Mouse (Mus musculus) mouse embryonic stem cell (cell line): ENCODE data around the gene Pigt.

ENCODE experiments used
- in situ Hi-C, 2 experiments: fragments of 300-500 bp; cut with MboI; formaldehyde crosslinking; loops; 1 replicate in 1 of 2; 3 replicates in 1 of 2; pipeline ENCODE4 v1.14.3; 2019 to 2020; ENCODE audit warnings: low sequenced_read_pairs in 2 of 2, low pct_unique_long_range_greater_than_20kb in 1 of 2, mixed read lengths in 1 of 2; ENCODE audit not compliant: unreplicated experiment in 1 of 2

The Pigt gene

GRCm38 (mm10) chr2:164514916-164515315 lies 17.6 kb downstream of the Pigt start:
- in situ Hi-C loops, result loop anchor here (5.0 to 10.0 kb wide), 2 partner anchors 100 to 108 kb away; partner anchors contain the start of gene Matn4 (in 1 of the 2)

GRCm38 (mm10) chr2:164515897-164516296 lies 18.6 kb downstream of the Pigt start:
- in situ Hi-C loops, result loop anchor here (5.0 to 10.0 kb wide), 2 partner anchors 101 to 109 kb away; partner anchors contain the start of gene Matn4 (in 1 of the 2)

GRCm38 (mm10) chr2:164516592-164516991 lies 19.3 kb downstream of the Pigt start:
- in situ Hi-C loops, result loop anchor here (5.0 to 10.0 kb wide), 2 partner anchors 102 to 109 kb away; partner anchors contain the start of gene Matn4 (in 1 of the 2)

GRCm38 (mm10) chr2:164517485-164518221 lies 20.3 kb downstream of the Pigt start:
- in situ Hi-C loops, result loop anchor here (5.0 to 10.0 kb wide), 2 partner anchors 103 to 110 kb away; partner anchors contain the start of gene Matn4 (in 1 of the 2)

GRCm38 (mm10) chr2:164518266-164519170 lies 21.2 kb downstream of the Pigt start:
- in situ Hi-C loops, result loop anchor here (5.0 to 10.0 kb wide), 2 partner anchors 104 to 111 kb away; partner anchors contain the start of gene Matn4 (in 1 of the 2)

GRCm38 (mm10) chr2:164519171-164519526 lies 21.8 kb downstream of the Pigt start:
- in situ Hi-C loops, result loop anchor here (5.0 to 10.0 kb wide), 2 partner anchors 104 to 112 kb away; partner anchors contain the start of gene Matn4 (in 1 of the 2)

GRCm38 (mm10) chr2:164520782-164521181 lies 23.5 kb downstream of the Pigt start:
- in situ Hi-C loops, result no loop called here

- in situ Hi-C loops, result no loop called here
Observed at GRCm38 (mm10) chr2:164521841-164522240, 24.5 kb downstream of the Pigt start.

GRCm38 (mm10) chr2:164522280-164522679 lies 25.0 kb downstream of the Pigt start:
- in situ Hi-C loops, result no loop called here

- in situ Hi-C loops, result no loop called here
Observed at GRCm38 (mm10) chr2:164523301-164523773, 26.0 kb downstream of the Pigt start.

- in situ Hi-C loops, result no loop called here
Observed at GRCm38 (mm10) chr2:164528557-164528956, 31.2 kb downstream of the Pigt start.

- in situ Hi-C loops, result loop anchor here in 1 of 2 experiments (5.0 kb wide), 1 partner anchor 36 kb away; no protein-coding TSS in a partner anchor
Observed at GRCm38 (mm10) chr2:164531169-164531568, 33.8 kb downstream of the Pigt start.

GRCm38 (mm10) chr2:164534315-164534714 lies 37.0 kb downstream of the Pigt start:
- in situ Hi-C loops, result loop anchor here in 1 of 2 experiments (5.0 kb wide), 1 partner anchor 33 kb away; no protein-coding TSS in a partner anchor

GRCm38 (mm10) chr2:164537003-164537402 lies 39.7 kb downstream of the Pigt start:
- in situ Hi-C loops, result no loop called here

- in situ Hi-C loops, result no loop called here
Observed at GRCm38 (mm10) chr2:164540652-164541427, 43.5 kb downstream of the Pigt start.

GRCm38 (mm10) chr2:164542132-164542531 lies 44.8 kb downstream of the Pigt start:
- in situ Hi-C loops, result no loop called here

- in situ Hi-C loops, result no loop called here
Observed at GRCm38 (mm10) chr2:164542598-164542997, 45.3 kb downstream of the Pigt start.

- in situ Hi-C loops, result no loop called here
Observed at GRCm38 (mm10) chr2:164543745-164544144, 46.4 kb downstream of the Pigt start.
